Mouse (Mus musculus) thymus, adult 2 months (tissue): ENCODE results near the gene Zfp609. TPM values are rescaled to one million over a fixed set of nuclear protein-coding genes. Genes with fewer than 3 reads are reported as not detected.

Experiments used
- DNase-seq: peaks from one replicate; pipeline ENCODE4 v3.0.0; 2021
- H3K27ac ChIP-seq: fragments of 200-500 bp; 2 replicates; pipeline ENCODE4 v1.5.1; 2012; ENCODE audit warnings: low read length, control low read depth; ENCODE audit not compliant: control insufficient read depth, insufficient read depth
- H3K27me3 ChIP-seq: fragments of 200-500 bp; 2 replicates; pipeline ENCODE4 v1.6.1; 2012; ENCODE audit warnings: mild to moderate bottlenecking, low read length, moderate library complexity, mixed read lengths; ENCODE audit not compliant: control insufficient read depth, insufficient read depth
- H3K36me3 ChIP-seq: fragments of 200-500 bp; 2 replicates; pipeline ENCODE4 v1.6.1; 2012; ENCODE audit warnings: mild to moderate bottlenecking, low read length, moderate library complexity; ENCODE audit not compliant: control insufficient read depth, insufficient read depth
- H3K4me1 ChIP-seq: fragments of 200-500 bp; replicated peaks from 2 replicates; pipeline ENCODE4 v1.6.1; 2012; ENCODE audit warnings: low read length; ENCODE audit not compliant: control insufficient read depth, insufficient read depth
- H3K4me3 ChIP-seq: fragments of 200-500 bp; 2 replicates; pipeline ENCODE4 v1.5.1; 2012; ENCODE audit warnings: mild to moderate bottlenecking, low read length, control low read depth, moderate library complexity; ENCODE audit not compliant: control insufficient read depth, insufficient read depth
- CTCF ChIP-seq: fragments of 200-500 bp; IDR thresholded peaks from 2 replicates; pipeline ENCODE4 v1.5.1; 2012; ENCODE audit warnings: mild to moderate bottlenecking, control low read depth, low read length, moderate library complexity, borderline replicate concordance; ENCODE audit not compliant: control insufficient read depth, poor library complexity, insufficient read depth; ENCODE audit errors: extremely low read depth
- POLR2A ChIP-seq: fragments of 200-500 bp; IDR thresholded peaks from 2 replicates; pipeline ENCODE4 v1.6.1; 2012; ENCODE audit warnings: mild to moderate bottlenecking, low read length, control low read depth, moderate library complexity; ENCODE audit not compliant: control insufficient read depth, poor library complexity, insufficient read depth; ENCODE audit errors: extremely low read depth
- WGBS: fragments of 180-500 bp; shearing (Covaris S2); methylation state at CpG from one replicate; pipeline ENCODE4 v1.1.7; 2018; 5-methylcytosine and 5-hydroxymethylcytosine counted together
- polyA plus RNA-seq: library from polyadenylated mRNA; depleted of rRNA; stranded (reverse); fragments of >200 nt; gene quantifications from 2 replicates; pipeline ENCODE4 v1.2.3, GENCODE M21; 2012

The Zfp609 gene
- polyA plus RNA-seq, 1 experiment = 8.0 TPM

GRCm38 (mm10) chr9:65836916-65837315 lies 9.6 kb upstream of the Zfp609 start:
- Histone ChIP-seq H3K36me3 (peaks cover 6% of the 10 kb centered on the region; the same call in 1 of the 2 replicates), H3K4me1 (no peaks in the 10 kb centered on the region), H3K4me3 (no peak overlapping the region), H3K27me3 (no peaks in the 10 kb centered on the region), H3K27ac (no peak overlapping the region)
- TF ChIP-seq CTCF (no peak), POLR2A (no peak)
- DNase-seq = no peak

DNA sequence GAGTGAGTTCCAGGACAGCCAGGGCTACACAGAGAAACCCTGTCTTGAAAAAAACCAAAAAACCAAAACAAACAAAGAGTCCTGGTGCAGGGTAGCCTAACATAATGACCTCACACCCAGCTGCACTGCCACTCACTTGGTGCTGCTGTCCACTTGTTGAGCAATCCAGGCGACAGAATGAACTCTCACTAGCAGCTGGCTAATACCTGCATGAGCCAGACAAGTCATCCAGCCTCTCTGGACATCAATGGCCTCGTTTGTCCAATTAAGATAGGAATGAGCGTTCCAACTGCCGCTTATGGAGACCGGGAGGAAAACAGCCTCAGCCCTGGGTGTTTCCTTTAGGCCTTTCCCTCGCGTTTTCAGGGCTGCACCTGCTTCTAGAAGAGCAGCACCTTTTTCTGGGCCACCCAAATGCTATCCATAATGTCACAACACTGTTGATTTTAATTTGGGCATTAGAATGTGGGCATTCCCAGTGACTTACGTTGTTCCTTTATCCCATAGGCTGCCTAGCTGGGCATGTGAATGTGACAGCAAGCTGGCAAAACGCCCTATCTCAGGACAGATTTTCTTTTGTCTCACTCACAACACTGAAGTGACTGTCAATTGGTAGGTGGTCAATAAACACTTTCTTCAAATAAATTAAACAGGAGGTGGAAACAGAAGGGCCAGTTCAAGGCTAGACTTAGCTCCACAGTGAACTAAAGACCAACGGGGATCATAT lies 7.4 kb upstream of the Zfp609 start:
- no peak for TF ChIP-seq CTCF
- DNase-seq = no peak
- H3K4me3 ChIP-seq = no peak overlapping the region
- no peaks in the 10 kb centered on the region for H3K4me1 ChIP-seq
- peaks cover 6% of the 10 kb centered on the region; the same call in 1 of the 2 replicates for H3K36me3 ChIP-seq
- no peak overlapping the region for H3K27ac ChIP-seq
- H3K27me3 ChIP-seq = no peaks in the 10 kb centered on the region
- 94% methylated on average over 10 of the region's 10 CpGs for WGBS

GRCm38 (mm10) chr9:65833640-65834039 lies 6.3 kb upstream of the Zfp609 start:
- H3K27me3 ChIP-seq = no peaks in the 10 kb centered on the region
- H3K36me3 ChIP-seq = peaks cover 6% of the 10 kb centered on the region; the same call in 1 of the 2 replicates
- TF ChIP-seq POLR2A (no peak), CTCF (no peak)
- no peak for DNase-seq
- H3K4me1 ChIP-seq = no peaks in the 10 kb centered on the region
- H3K27ac ChIP-seq = no peak overlapping the region
- no peak overlapping the region for H3K4me3 ChIP-seq

DNA sequence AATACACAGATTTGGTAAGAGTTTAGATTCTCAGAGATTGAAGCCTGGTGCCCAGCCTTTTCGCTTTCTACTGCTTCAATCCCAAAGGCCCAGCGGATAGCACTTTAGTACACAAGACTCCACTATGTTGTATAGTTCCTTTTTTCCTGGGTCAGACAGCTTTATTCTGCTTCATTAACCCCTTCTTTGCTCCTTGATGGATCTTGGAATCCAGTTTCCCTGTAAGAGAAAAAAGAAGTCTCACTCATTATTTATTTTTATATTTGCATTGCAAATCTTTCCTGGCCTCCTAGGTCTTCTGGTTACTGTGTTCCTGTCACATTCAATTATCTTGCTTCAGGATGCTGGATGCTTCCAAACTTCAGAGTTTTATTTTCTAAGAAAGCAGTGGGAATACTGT lies 5.9 kb upstream of the Zfp609 start:
- Histone ChIP-seq H3K36me3 (peaks cover 4% of the 10 kb centered on the region; the same call in 1 of the 2 replicates), H3K4me1 (no peaks in the 10 kb centered on the region), H3K4me3 (no peak overlapping the region), H3K27ac (no peak overlapping the region), H3K27me3 (no peaks in the 10 kb centered on the region)
- no peak for TF ChIP-seq POLR2A
- TF ChIP-seq CTCF = no peak
- 98% methylated on average over 2 of the region's 2 CpGs for WGBS
- no peak for DNase-seq

DNA sequence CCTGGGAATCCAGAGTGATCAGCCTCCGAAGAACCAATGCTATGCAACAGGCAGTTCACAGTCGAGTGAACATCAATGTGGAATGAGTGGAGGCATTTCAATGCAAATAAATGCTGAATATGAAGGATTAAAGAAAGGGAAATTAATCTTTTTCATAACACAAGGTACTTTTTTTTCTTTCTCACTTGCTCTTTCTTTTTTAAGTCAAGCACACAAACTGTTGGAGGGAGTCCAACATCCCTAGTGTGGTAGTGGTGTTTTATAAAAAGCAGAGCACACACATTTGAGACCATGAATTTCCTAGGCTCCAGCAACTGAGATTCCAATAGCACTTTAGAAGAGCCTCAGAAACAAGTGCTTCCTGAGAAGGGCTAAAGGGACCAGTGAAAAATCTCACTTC lies 4.7 kb upstream of the Zfp609 start:
- H3K27me3 ChIP-seq = no peaks in the 10 kb centered on the region
- TF ChIP-seq POLR2A = no peak
- WGBS = 88% methylated on average over 2 of the region's 2 CpGs
- H3K36me3 ChIP-seq = no peaks in the 10 kb centered on the region
- DNase-seq = no peak
- H3K4me3 ChIP-seq = no peak overlapping the region
- H3K4me1 ChIP-seq = no peaks in the 10 kb centered on the region; the same call in 1 of the 2 replicates
- H3K27ac ChIP-seq = no peak overlapping the region

DNA sequence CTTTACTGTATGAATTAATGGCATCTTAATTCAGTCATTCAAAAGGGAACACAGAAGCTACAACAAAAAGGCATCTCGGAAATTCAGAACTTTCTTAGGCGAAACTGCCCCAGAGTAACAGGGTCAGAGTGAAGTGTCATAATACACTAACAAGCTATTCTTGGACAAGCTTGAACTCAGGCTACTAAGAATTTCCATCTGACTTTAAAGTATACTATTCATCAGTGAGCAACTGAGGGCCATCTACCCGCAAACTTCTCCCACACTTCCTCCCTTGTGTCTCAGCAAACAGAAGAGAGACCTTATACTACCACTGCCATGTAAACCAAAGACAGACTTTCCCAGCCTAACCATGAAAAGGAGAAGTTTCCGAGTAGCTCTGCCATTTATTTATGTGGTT lies 3.8 kb upstream of the Zfp609 start:
- Histone ChIP-seq H3K36me3 (no peaks in the 10 kb centered on the region), H3K27me3 (no peaks in the 10 kb centered on the region), H3K4me1 (peaks cover 6% of the 10 kb centered on the region), H3K4me3 (no peak overlapping the region), H3K27ac (no peak overlapping the region)
- no peak for DNase-seq
- no peak for TF ChIP-seq CTCF
- TF ChIP-seq POLR2A = no peak
- WGBS = 21% methylated on average over 4 of the region's 4 CpGs

DNA sequence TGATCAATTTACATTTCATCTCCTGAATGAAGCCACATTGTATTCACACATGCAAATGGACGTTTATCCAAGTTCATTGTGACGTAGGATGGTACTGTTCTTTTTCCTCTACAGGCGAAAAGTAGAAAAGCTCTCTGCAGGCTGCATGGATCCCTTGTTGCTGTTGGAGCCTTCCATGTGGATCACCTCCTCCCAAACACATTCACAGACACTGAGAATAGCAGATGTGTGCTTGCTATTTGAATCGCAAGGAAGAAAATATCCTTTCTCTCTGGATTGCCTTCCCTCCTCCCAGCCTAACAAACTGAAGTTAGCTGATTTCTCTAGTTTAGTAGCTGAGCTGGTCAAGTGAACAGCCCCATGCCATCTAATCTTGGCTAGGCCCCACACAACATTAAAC lies 2.9 kb upstream of the Zfp609 start:
- no peak for DNase-seq
- 94% methylated on average over 4 of the region's 4 CpGs for WGBS
- Histone ChIP-seq H3K4me3 (no peak overlapping the region), H3K27me3 (no peaks in the 10 kb centered on the region), H3K36me3 (no peaks in the 10 kb centered on the region), H3K27ac (no peak overlapping the region), H3K4me1 (peaks cover 10% of the 10 kb centered on the region)
- TF ChIP-seq CTCF = no peak
- no peak for TF ChIP-seq POLR2A
